Mouse (Mus musculus) B cell, adult 2 months (primary cell): ENCODE data around the gene Abca4.

ENCODE experiments used
- DNase-seq, 2 experiments: peaks; one replicate each; pipeline ENCODE4 v3.0.0; 2022

Gene Abca4

GRCm38 (mm10) chr3:122111141-122111981, 67.1 kb downstream of the Abca4 start:
- DNase-seq: no peak

GRCm38 (mm10) chr3:122118651-122119214, 74.5 kb downstream of the Abca4 start:
- no peak for DNase-seq

DNA sequence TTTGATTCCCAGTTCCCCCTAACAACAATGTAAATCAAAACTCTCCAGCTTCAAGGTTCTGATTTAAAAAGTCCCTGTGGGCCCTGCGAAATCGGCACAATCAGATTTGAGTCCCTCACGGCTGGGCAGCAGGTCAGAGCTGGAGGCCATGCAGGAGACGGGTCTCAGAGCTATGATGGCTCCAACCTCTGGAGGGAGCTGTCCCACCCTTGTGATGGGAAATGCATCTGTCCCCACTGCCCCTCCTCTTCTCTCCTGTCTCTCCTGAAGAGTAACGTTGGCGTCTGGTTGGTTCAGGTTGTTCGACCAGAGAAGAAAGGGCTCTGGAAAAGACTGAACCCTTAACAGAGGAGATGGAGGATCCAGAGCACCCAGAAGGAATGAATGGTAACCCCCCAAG, 75.5 kb downstream of the Abca4 start:
- DNase-seq: no peak

- DNase-seq: no peak
Measured at GRCm38 (mm10) chr3:122120217-122120616, 76.0 kb downstream of the Abca4 start.

DNA sequence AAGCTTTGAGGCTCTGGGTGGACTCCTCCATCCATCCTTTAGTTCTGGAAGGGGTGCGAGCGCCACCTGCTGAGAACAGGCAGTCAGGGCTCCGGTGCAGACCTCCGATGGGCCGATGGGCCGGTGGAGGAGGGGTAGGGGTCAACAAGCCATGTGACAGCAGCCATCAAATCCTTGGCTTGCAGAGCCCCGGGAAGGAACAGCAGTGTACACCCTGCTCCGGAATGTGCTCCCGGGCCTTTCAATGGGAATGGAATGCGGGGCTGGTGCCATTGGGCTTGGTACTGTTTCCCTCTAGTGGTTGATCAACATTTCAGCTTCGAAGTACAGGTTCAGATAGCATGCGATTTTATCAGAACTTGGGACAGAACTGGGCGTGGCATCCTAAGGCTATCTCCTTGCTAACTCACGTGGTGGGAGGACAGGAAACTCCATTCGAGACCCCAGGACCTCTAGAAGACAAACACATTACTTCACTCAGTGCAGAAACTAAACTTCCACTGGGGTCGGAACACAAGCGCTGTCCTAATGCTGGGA, 78.0 kb downstream of the Abca4 start:
- peak; percentile 48 to 52 for DNase-seq

DNA sequence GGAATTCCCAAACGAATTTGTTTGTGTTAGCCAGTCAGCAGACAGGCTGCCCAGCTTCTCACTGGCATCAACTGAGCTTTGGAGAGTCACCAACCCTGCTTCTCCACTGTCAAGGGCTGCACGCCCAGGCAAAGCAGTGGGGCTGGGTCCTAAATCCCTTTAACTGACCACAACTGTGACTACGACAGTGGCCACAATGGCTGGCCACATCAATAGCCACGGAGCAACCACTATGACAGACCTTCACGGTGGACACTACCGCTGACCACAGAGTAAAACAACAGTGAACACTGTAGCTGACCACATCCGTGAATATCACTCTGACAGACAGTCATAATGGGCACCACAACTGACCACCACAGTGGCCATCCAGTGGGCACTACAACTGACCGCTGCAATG, 78.6 kb downstream of the Abca4 start:
- no peak for DNase-seq

GRCm38 (mm10) chr3:122128999-122129493, 84.8 kb downstream of the Abca4 start:
- no peak for DNase-seq

- no peak for DNase-seq
Measured at GRCm38 (mm10) chr3:122130771-122131170, 86.5 kb downstream of the Abca4 start.

DNA sequence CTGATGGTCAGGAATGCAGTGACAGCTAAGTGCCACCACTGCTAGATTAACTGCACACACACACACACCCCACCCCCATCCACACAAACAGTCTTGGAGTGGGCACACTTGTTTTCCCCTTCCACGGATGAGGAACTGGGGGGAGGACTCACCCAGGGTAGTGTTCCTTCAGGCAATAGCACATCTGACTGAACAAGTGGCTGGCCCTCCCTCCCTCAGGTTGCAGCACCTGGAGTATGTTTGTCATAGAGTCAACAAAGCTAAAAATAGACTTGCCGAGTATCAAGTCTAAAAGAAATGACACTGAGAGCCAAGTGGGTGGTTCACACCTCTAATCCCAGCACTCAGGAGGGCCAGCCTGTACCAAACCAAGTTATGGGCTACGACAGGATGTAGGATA, 87.4 kb downstream of the Abca4 start:
- DNase-seq: no peak

DNA sequence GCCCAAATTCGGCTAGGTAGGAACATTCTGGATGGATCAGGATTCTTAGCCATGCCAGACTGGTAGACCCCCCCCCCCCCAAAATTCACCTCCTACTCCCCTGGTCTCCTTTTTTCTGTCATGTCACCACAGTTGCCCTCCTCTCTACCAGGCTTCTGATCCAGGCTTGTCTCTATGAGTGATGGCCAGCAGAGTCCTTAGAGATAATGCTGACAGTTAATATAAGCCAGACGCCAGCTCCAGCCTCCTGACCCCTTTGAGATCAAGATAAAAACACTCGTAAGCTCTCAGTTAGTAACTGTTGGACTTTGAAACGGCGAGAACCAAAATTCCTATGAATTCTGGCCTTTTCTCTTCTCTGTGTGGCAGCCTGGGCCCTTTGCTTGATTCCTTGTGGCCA, 89.0 kb downstream of the Abca4 start:
- no peak for DNase-seq

GRCm38 (mm10) chr3:122133840-122134239, 89.6 kb downstream of the Abca4 start:
- no peak for DNase-seq

DNA sequence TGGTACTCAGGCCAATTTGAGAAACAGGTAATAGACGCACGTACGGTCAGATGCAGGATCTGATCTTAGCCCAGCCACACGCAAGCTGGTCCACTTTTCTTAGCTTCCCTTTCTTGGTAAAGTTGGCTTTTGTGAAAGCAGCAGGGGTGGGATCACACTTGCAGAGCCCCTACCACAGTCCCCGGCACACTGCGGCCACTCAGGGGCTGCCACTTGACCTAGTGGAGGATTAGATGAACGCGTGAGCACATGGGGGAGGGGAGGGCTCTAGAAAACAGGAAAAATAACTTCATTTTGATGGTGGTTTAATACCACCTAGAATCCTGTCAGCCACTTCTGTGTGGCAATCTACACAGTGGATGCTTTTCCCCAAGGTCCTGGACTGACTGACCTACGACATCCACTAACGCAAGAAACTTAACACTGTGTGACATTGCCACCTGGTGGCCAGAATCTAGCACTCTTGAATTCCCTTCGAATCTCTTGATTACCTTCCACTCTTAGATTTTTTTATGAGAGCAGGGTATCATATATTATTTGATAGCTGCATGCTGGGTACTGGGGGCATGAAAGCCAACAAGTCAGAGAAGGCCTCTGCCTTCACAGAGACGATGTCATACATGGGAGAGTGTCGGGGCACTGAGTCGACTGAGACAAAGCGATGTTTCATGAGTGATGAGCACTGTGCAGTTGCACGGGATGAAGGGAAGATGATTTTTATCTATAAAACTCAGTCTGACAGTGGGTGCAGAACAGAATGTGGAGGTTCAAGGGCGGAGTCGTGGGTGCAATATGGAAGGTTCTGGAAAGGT, 96.6 kb downstream of the Abca4 start:
- peak; percentile 10 to 14 for DNase-seq

GRCm38 (mm10) chr3:122142256-122142922, 98.1 kb downstream of the Abca4 start:
- DNase-seq: no peak

- DNase-seq: no peak
Measured at GRCm38 (mm10) chr3:122143432-122143831, 99.2 kb downstream of the Abca4 start.

- DNase-seq: no peak
Measured at GRCm38 (mm10) chr3:122145430-122145829, 101.2 kb downstream of the Abca4 start.

- no peak for DNase-seq
Measured at GRCm38 (mm10) chr3:122150836-122151235, 106.6 kb downstream of the Abca4 start.

- DNase-seq: no peak
Measured at GRCm38 (mm10) chr3:122152431-122152830, 108.2 kb downstream of the Abca4 start.

DNA sequence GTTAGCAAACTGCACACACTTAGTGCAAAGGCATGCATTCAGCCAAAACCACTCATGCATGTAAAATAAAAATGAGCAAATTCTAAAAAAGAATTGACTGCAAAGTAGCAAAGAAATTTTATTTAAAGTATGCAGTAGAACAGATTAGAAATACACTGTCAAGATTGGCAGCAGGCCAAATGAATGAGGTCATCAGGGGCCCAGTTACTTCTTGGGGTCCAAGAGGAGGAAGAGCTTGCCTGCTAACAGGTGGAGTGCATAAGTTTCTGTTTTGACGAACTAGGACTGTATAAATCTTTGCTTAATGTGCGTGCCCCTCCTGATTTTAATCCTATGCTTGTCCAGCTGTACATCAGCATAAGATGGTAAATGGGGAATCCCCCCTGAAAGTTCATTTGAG, 109.8 kb downstream of the Abca4 start:
- DNase-seq: no peak

- no peak for DNase-seq
Measured at GRCm38 (mm10) chr3:122159447-122159846, 115.2 kb downstream of the Abca4 start.

DNA sequence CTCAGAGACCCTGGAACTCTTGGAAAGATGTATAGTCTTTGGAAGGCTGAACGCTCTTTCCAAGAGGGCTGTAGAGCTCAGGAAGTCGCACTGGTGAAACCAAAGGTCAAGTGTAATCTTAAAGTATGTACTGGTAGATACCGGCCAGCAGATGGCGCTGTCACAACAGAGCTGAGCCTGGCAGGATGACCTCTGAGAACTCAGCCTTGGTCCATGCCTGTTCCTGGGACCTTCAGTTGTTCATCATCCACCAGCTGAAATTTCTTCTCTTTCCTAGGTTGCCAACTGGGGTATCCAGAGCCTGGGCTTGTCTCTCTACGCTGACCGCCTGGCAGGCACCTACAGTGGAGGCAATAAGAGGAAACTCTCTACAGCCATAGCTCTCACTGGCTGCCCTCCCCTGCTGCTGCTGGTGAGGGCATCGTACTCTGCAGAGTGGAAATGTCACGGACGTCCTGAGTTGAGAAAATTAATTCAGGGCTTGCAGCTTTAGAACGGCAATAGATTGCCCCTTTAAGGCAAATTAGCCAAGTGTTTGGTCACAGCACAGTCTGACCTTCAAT, 125.5 kb downstream of the Abca4 start:
- DNase-seq: peak; percentile 55 to 60

DNA sequence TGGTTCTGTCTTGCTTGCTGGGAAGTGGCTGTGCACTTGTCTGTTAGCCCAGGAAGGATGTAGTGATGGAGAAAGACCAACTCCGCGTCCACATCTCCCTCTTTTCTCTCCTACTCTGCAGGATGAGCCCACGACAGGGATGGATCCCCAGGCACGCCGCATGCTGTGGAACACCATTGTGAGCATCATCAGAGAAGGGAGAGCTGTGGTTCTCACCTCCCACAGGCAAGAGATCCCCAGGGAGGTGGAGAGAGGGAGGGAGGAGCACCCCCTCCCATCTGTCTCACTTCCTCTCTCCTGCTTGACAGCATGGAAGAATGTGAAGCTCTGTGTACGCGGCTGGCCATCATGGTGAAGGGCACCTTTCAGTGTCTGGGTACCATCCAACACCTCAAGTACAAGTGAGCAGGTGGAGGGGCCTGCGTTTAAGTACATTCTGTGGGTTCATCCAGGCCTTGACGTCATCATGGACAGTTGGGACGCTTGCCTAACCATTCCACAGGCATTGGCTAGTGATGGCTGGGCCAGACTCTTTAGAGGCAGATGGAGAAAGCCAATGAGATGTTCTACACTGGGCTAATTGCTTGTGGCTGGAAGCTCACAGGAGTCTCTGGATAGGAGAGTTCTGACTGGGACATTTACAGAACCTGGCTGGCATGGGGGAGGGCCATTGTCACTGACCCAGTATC, 126.5 kb downstream of the Abca4 start:
- DNase-seq: no peak
